Mouse (Mus musculus): Measurements from ENCODE around the gene Xpo1. TPM values are rescaled to one million over a fixed set of nuclear protein-coding genes. Genes with fewer than 3 reads are reported as not detected.

Xpo1 gene
- polyA plus RNA-seq (2015; fragmentation: Nextera tagmentation; extraction: Ambion mirVana), result 74.9 and 79.6 TPM in 2 replicates

DNA sequence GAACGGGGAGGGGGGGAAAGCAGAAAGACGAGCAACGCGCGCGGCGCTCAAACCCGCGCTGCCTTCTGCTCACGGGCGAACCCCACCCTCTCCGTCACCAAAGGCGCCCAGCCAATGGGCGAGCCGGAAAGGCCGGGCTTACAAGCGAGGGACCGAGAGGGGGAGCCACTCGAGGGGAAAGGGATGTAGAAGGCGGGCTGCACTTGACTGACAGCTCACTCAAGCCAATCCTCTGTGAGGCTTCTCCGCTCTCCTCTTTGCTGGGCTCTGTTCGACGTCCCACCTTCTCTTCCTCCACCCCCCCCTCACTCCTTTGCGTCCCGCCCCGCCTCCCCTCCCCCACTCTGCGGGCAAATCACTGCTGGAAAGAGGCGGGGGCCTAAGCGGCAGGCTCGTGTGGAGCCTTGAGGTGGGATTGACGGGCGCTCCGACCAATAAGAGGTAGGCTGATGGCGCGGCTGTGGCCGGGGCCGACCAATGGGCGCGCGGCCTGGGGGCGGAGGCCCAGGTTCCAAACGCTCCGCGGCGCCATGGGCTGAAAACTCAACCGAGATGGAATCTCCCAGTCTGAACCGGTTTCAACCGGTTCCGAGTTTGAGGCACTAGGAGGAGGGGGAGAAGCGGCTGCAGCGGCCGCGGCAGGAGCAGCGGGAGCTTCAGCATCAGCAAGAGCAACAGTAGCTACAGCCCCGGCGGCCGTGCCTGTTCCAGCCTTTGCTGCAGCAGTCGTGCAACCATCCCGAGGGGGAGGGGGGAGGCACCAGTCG is at the start of gene Xpo1:
TSS of gene Xpo1 (plus strand) at position 615 of the 767 bp plus-strand sequence.
- no peaks in the 10 kb centered on the region for H3K27me3 ChIP-seq
- H3K9ac ChIP-seq, result peak within 1 kb of the TSS; percentile 86
- WGBS, result 0% methylated on average over 60 of the region's 60 CpGs
- H3K36me3 ChIP-seq, result no peaks in the 10 kb centered on the region
- ATAC-seq (ENCODE audit: insufficient number of reproducible peaks, low FRiP score, low TSS enrichment, low read depth), result peak; percentile 99
- peak within 1 kb of the TSS; percentile 100 for H3K27ac ChIP-seq (replicated peaks)
- H3K9me3 ChIP-seq (replicated peaks), result no peaks in the 10 kb centered on the region
- peaks cover 18% of the 10 kb centered on the region for H3K4me1 ChIP-seq
- H3K4me2 ChIP-seq (replicated peaks), result peak within 1 kb of the TSS; percentile 75
- H3K4me3 ChIP-seq (replicated peaks), result peak within 1 kb of the TSS; percentile 97

DNA sequence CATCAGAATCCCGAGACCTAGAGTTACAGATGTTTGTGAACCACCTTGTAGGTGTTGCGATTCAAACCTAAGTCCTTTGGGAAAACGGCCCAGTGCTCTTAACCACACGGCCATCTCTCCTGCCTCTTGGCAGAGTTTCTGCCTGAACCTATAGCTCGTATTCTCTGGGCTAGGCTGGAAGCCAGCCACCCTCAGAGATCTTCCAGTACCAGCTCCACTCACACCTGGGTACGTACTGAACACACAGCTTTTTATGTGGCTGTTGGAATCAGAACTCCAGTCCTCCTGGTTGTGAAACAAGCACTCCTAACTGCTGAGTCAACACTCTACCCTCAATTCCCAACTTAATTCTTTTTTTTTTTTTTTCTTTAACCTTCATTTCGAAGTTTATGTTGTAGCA is 46.1 kb upstream of the Xpo1 start:
- no peaks in the 10 kb centered on the region for H3K27me3 ChIP-seq
- H3K36me3 ChIP-seq, result no peaks in the 10 kb centered on the region
- H3K4me2 ChIP-seq (replicated peaks), result no peak overlapping the region
- no peak overlapping the region for H3K9ac ChIP-seq
- H3K9me3 ChIP-seq (replicated peaks), result no peaks in the 10 kb centered on the region
- 77% methylated on average over 7 of the region's 7 CpGs for WGBS
- ATAC-seq (ENCODE audit: insufficient number of reproducible peaks, low FRiP score, low TSS enrichment, low read depth), result no peak
- H3K4me3 ChIP-seq (replicated peaks), result no peak overlapping the region
- no peak overlapping the region for H3K27ac ChIP-seq (replicated peaks)
- H3K4me1 ChIP-seq, result peaks cover 5% of the 10 kb centered on the region; the same call in 1 of the 2 replicates

DNA sequence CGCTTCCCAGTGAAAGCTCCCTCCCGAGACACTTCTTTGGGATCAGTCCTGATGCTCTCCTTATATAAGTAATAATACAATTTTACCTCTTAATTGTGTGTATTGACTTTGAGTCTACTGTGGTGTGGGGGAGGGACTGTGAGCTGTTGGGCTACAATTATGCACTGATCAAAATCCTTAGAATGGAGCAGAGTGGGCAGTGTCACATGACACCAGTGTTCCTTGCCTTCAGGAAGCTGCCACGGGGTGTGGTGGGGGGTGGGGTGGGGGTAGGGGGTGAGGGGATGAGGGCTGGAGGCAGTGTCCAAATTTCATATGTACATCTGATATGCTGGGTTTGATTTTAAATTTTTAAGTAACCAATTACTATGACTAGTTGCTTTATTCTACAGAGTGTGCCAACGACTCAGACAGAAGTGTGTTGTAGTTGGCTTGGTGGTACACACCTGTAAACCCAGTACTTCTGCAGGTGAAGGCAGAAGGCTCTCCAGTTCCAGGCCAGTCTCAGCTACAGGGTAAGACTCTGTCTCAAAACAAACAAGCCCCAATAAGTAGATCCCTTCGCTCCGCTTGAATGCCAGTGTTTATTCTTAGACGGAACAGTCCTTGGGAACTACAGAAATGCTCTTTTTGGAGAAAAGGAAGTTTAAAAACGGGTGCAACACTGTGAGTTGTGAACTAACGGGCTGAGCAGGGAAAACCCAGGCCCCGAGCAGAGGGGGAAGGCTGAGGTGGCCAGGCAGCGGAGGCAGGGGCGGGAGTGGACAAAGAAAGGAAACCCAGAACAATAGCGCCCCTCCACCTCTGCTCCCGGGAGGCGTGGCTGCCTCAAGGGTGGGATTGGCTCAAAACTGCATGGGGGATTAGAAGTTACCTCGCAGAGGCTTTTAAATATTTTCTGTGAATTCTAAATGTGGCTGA is 45.0 kb upstream of the Xpo1 start:
- Histone ChIP-seq H3K27ac (replicated peaks) (peak overlapping the region; percentile 72), H3K27me3 (no peaks in the 10 kb centered on the region), H3K4me3 (replicated peaks) (peak overlapping the region; percentile 28), H3K4me2 (replicated peaks) (peak overlapping the region; percentile 52), H3K9me3 (replicated peaks) (no peaks in the 10 kb centered on the region), H3K36me3 (no peaks in the 10 kb centered on the region), H3K4me1 (peaks cover 5% of the 10 kb centered on the region; the same call in 1 of the 2 replicates), H3K9ac (no peak overlapping the region)
- 12% methylated on average over 16 of the region's 16 CpGs for WGBS
- no peak for ATAC-seq (ENCODE audit: insufficient number of reproducible peaks, low FRiP score, low TSS enrichment, low read depth)

DNA sequence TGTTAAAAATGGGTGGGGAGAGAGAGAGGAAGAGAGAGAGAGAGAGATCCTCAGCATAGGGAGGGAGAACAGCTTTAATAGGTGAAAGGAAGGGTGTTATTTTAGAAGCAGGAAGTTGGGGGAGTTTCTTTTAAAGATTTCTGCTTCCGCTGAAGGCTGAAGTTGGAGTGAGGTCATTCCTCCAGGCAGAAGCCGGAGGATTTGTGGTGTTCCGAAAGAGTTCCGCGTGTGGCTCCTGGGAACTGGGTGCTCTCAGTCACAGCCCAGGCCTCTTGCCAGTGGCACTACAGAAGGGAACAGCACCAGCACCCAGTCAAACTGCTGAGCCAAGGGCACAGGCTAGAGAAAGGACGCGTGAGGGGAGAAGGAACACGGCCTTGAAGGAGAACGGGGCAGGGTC is 38.4 kb upstream of the Xpo1 start:
- 92% methylated on average over 9 of the region's 9 CpGs for WGBS

DNA sequence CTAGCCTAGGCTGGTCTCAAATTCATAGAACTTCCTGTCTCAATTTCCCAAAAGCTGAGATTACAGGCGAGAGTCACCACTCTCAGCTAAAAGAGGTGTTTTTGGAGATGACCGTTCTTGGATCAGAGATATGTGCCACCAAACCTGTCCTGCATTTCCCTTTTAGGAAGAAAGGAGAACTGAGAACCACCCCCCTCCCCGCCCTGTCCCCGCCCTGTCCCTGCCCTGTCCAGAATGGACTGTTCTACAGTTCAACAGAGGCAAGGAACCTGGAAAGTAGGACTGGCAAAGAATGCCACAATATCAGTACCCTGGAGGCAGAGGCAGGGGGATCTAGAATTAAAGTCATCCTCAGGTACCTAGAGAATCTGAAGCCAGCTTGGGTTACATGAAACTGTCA is 19.8 kb upstream of the Xpo1 start:
- no peaks in the 10 kb centered on the region for H3K4me1 ChIP-seq
- H3K27ac ChIP-seq (replicated peaks), result no peak overlapping the region
- ATAC-seq (ENCODE audit: insufficient number of reproducible peaks, low FRiP score, low TSS enrichment, low read depth), result no peak
- H3K4me3 ChIP-seq (replicated peaks), result no peak overlapping the region
- WGBS, result 82% methylated on average over 4 of the region's 4 CpGs
- H3K36me3 ChIP-seq, result no peaks in the 10 kb centered on the region
- no peak overlapping the region for H3K4me2 ChIP-seq (replicated peaks)
- no peaks in the 10 kb centered on the region for H3K27me3 ChIP-seq
- no peaks in the 10 kb centered on the region for H3K9me3 ChIP-seq (replicated peaks)
- H3K9ac ChIP-seq, result no peak overlapping the region

More for the DNA sequence above, 38.4 kb upstream of the Xpo1 start:
- Histone ChIP-seq H3K9ac (no peak overlapping the region), H3K4me2 (replicated peaks) (no peak overlapping the region), H3K27me3 (no peaks in the 10 kb centered on the region), H3K9me3 (replicated peaks) (no peaks in the 10 kb centered on the region), H3K4me3 (replicated peaks) (no peak overlapping the region), H3K4me1 (no peaks in the 10 kb centered on the region), H3K36me3 (no peaks in the 10 kb centered on the region), H3K27ac (replicated peaks) (no peak overlapping the region)
- no peak for ATAC-seq (ENCODE audit: insufficient number of reproducible peaks, low FRiP score, low TSS enrichment, low read depth)

DNA sequence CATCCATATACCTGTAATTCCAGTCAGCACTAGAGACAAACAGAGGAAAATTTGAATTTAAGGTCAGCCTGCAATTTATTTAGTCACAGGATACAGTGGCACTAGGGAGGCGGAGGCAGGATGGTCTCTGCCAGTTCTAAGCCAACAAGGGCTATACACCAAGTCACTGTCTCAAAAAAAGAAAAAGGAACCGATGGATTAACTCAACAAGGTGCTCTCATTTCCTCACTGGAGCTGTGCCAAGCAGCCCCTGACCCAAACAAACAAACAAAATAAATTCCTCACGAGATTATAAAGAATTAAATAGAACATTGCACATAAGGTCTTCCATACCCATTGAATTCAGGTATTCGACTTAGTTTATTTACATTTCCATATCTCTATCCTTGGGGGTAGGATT is 1.9 kb upstream of the Xpo1 start:
- no peak for ATAC-seq (ENCODE audit: insufficient number of reproducible peaks, low FRiP score, low TSS enrichment, low read depth)
- H3K9ac ChIP-seq, result no peak overlapping the region
- no peaks in the 10 kb centered on the region for H3K27me3 ChIP-seq
- H3K4me3 ChIP-seq (replicated peaks), result no peak overlapping the region
- WGBS, result 86% methylated on average over 4 of the region's 4 CpGs
- H3K36me3 ChIP-seq, result no peaks in the 10 kb centered on the region
- H3K4me1 ChIP-seq, result peaks cover 14% of the 10 kb centered on the region
- no peak overlapping the region for H3K4me2 ChIP-seq (replicated peaks)
- H3K27ac ChIP-seq (replicated peaks), result no peak overlapping the region
- H3K9me3 ChIP-seq (replicated peaks), result no peaks in the 10 kb centered on the region

DNA sequence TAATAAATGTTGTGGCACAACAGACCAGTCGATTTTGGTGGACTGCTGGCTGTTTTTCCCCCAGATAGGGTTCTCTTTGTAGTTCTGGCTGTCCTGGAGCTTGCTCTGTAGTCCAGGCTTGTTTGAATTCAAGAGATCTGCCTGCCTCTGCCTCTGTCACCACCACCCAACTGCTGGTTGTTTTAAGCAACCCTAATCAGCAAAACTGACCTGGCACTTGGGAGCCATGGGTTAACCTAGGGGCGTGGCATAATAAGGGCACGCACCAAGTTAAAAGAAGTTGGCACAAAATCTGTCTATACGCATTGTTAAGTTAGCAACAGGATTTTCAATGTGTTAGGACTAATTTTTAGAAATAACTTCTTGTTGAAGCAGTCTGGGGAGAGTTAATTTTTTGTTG is 1.3 kb upstream of the Xpo1 start:
- peak overlapping the region; percentile 67; the same call in 1 of the 2 replicates for H3K9ac ChIP-seq
- peak overlapping the region; percentile 97 for H3K4me3 ChIP-seq (replicated peaks)
- no peaks in the 10 kb centered on the region for H3K9me3 ChIP-seq (replicated peaks)
- no peak for ATAC-seq (ENCODE audit: insufficient number of reproducible peaks, low FRiP score, low TSS enrichment, low read depth)
- H3K27ac ChIP-seq (replicated peaks), result peak overlapping the region; percentile 94
- no peaks in the 10 kb centered on the region for H3K27me3 ChIP-seq
- 73% methylated on average over 4 of the region's 4 CpGs for WGBS
- H3K4me2 ChIP-seq (replicated peaks), result peak overlapping the region; percentile 60
- no peaks in the 10 kb centered on the region for H3K36me3 ChIP-seq
- peaks cover 16% of the 10 kb centered on the region for H3K4me1 ChIP-seq

DNA sequence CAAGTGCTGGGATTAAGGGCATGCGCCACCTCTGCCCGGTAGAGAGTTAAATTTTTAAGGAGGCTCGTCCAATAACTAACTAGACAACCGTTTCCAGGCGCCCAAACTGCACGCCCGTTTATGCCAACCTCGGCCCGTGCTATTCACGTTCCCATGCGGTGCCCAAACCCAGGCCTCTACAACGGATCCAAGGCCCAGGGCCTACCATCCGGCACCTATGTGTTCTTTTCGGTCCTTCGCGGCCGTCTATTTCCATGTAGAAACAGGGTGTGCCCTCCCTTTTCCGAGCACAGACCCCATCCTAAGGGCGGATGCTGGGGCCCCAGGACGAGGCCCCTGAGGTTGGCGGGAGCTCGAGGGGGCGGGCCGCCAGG is 801 bp upstream of the Xpo1 start:
- no peaks in the 10 kb centered on the region for H3K36me3 ChIP-seq
- peak overlapping the region; percentile 94 for H3K27ac ChIP-seq (replicated peaks)
- H3K4me2 ChIP-seq (replicated peaks), result peak overlapping the region; percentile 60
- H3K4me1 ChIP-seq, result peaks cover 16% of the 10 kb centered on the region
- no peaks in the 10 kb centered on the region for H3K27me3 ChIP-seq
- H3K9ac ChIP-seq, result peak overlapping the region; percentile 67
- no peak for ATAC-seq (ENCODE audit: insufficient number of reproducible peaks, low FRiP score, low TSS enrichment, low read depth)
- H3K9me3 ChIP-seq (replicated peaks), result no peaks in the 10 kb centered on the region
- WGBS, result 1% methylated on average over 24 of the region's 24 CpGs
- H3K4me3 ChIP-seq (replicated peaks), result peak overlapping the region; percentile 97

DNA sequence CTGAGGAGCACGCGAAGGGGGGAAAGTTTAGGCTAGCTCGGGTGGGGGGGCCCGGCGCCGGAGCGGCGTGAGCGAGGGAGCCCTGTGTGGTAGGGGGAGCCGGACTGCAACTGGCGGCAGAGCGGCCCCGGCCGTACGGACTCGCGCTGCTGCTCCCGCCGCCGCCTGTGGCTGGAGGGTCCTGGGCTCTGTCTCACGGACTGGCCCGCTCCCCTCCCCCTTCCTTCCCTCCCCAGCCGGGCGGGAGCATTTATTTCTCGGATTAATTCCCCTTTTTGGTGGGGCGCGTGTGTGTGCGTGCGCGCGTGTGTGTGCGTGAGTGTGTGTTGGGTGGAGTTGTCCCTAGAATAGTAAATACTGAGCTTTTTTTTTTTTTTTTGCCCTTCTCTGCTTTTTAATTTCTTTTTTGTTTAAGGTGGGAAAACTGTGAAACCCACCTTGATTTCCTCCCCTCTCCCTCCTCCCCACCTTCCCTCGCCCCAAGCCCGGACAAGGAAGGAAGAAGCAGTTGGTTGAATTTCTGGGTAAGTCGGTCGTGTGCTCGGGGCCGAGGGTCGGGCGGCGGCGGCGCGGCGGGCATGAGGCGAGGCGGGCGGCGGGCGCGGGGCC is 457 bp downstream of the Xpo1 start:
- no peaks in the 10 kb centered on the region for H3K27me3 ChIP-seq
- H3K36me3 ChIP-seq, result no peaks in the 10 kb centered on the region; the same call in 1 of the 2 replicates
- peak overlapping the region; percentile 86 for H3K9ac ChIP-seq
- peaks cover 20% of the 10 kb centered on the region for H3K4me1 ChIP-seq
- ATAC-seq (ENCODE audit: insufficient number of reproducible peaks, low FRiP score, low TSS enrichment, low read depth), result peak; percentile 3; the same call in 1 of the 2 replicates
- H3K4me3 ChIP-seq (replicated peaks), result peak overlapping the region; percentile 97
- H3K4me2 ChIP-seq (replicated peaks), result peak overlapping the region; percentile 75
- under 1% methylated on average over 51 of the region's 51 CpGs for WGBS
- H3K9me3 ChIP-seq (replicated peaks), result no peaks in the 10 kb centered on the region
- peak overlapping the region; percentile 100 for H3K27ac ChIP-seq (replicated peaks)

DNA sequence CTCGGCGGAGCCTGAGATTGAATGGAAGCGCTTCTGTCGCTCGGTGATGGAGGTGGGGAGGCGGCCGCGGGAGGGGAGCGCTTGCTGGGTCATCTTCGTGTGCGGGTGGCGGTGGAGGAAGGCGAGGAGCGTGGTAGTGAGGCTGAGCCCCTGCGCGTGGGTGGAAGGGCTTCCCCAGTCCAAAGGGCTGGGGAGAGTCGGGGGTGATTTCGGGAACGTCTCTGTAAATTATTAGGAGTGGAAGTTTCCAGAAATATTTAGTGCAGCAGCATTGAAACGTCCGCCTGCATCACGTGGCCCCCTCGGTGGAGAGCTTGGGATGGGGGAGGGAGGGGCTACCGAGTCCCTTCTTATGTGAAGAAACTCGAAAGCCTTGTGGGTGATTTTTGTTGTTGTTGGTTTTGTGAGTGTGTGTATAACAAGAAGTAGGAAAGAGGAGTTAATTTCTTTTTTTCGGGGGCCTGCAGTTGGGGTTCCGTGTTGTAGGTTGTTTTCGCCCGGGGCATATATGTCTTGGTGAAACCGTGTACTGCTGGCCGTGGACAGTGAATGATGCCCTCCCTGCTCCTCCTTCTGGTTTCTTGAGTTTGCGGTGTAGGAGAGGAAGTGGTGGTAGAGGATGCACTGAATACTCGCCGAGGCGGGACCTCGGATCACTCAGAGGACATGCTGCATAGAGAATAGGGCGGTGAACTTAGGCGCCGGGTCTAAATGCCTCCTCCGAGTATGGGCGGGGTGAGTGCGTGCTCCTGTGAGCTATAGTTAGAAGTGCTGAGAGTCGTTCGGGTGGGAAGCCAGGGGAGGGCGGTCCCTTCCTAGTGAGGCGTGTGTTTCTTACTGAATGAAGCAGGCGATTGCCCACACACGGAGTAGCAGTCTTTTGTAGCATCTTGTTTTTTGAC is 1.2 kb downstream of the Xpo1 start:
- peaks cover 20% of the 10 kb centered on the region for H3K4me1 ChIP-seq
- WGBS, result under 1% methylated on average over 48 of the region's 48 CpGs
- no peak for ATAC-seq (ENCODE audit: insufficient number of reproducible peaks, low FRiP score, low TSS enrichment, low read depth)

More for the DNA sequence above, 1.2 kb downstream of the Xpo1 start:
- Histone ChIP-seq H3K4me3 (replicated peaks) (peak overlapping the region; percentile 97), H3K27me3 (no peaks in the 10 kb centered on the region), H3K36me3 (no peaks in the 10 kb centered on the region; the same call in 1 of the 2 replicates), H3K27ac (replicated peaks) (peak overlapping the region; percentile 100), H3K9ac (peak overlapping the region; percentile 86), H3K4me2 (replicated peaks) (peak overlapping the region; percentile 75), H3K9me3 (replicated peaks) (no peaks in the 10 kb centered on the region)

Data from embryonic facial prominence, embryonic 15.5 days (tissue).